Mouse (Mus musculus): ENCODE data around the gene S100a13.

Gene S100a13

DNA sequence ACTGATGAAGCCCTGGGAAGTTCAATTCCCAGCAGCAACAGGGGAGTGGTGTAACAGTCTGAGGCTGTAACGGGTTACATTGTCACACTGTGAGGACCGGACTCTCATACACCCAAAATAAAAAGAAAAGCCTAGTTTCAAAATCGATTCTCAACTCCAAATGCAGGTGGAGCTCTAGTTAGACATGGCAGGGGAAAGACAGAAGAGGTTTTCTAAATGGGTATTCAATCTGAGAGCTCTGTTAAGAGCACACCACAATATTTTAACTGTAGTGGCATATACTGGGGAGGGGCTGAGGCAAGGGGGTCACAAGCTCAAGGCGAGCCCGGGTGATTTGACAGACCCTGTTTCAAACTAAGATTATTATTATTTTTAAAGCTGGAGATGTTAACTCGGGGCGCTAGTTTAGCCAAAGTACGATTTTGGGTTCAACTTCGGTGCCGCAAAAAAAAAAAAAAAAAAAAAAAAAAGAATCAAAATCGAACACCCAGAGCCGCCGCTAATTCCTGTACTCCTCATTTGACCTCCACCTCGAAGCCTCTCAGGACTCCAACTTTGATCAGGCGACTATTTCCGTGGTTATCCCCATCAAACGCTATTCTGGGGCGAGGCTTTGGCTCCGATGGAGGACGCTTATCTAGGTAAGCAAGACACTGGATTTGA, 5.8 kb upstream of the S100a13 start:
- DNase-seq = no peak

DNA sequence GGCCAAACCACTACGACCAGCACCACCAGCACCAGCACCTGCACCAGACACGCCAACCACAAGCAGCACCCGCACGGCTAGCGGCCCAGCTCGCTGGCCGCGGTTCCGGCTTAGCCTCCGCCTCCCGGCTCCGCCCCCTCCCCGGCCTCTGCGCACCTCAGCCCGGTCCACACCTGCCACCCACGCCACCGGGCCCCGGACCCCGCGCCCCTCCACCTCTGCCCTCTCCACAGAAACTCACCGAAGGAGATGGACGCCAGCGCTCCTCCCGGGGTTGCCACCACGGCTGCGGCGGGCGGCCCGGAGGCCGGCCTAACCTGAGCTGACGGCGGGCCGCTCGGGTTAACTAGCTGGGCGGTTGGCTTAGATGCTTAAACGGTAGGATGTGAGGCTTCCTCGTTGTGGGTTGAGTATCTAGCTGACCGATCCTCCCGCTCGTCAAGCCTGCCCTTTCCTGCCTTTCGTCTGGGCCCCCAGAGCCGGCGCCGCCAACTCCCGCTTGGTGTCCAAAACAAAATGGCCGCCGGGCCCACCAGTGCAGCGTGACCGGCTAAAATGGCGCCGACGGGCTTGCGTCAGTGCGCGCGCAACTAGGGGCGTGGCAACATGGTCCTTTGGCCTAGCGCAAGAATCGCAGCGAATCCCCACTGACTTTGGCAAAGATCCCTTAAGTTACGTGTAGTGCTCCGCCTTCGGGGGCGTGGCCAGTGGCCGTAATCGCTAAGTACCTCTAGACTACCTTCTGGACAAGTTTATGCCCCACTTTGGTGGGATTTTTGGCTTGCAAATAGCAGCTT, 5.1 kb upstream of the S100a13 start, which contains the start of gene Chtop:
Gene Chtop, minus strand, starts transcription at position 549 of the 797 bp plus-strand sequence.
- peak; percentile 100 for DNase-seq

GRCm38 (mm10) chr3:90509747-90510123, 4.5 kb upstream of the S100a13 start:
- DNase-seq = no peak

DNA sequence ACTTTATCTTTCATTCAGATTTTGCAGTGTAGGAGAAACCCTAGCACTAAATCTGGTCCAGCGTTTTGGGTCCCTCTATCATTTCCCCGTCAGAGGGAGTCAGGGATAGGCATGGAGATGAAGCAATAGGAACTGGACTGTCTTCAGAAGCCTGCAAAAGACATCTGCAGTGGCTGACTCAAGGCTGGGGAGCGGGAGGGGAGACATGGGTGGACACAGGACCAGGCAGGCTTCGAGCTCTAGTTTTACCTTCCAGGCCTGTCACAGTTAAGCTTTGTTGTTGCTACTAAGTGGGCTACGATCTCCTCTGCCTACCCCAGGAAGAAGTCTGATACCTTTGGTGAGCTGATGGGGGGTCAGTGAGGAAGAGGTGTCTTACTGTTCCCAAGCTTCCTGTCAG, 2.0 kb upstream of the S100a13 start:
- no peak for DNase-seq

DNA sequence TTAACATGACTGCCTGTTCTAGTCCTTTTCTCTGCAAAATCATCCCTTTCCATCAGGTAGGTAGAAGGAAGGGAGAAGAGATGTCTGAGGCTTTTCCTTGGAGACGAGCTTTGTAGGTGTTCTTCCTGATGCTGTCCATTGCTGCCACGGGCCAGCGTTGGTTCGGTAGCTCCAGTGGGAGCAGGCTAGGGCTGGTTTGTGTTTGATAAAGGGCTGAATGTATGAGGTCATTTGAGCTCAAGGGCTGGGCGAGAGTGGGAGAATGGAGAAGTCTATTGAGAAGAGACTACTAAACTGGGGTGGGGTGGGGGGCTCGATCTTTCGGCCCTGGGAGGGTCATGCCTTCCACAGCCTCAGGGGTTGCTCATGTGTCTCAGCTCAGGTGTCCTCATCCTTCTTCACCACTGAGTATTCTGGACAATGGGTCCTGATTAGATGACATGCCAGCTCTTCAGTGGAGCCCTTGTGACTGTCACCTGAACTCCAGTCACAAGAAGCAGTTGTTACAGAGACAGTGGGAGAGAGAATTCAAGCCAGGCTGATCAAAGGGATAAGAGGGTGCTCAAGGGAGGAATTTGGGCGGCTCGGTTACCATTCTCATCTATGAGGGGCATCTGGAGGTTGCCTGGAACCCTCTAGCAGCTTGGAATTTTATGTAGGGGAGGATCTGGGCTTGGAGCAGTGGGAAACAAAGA, 1.1 kb upstream of the S100a13 start:
- no peak for DNase-seq

- DNase-seq = peak; percentile 77
Observed at GRCm38 (mm10) chr3:90514691-90515090, 456 bp downstream of the S100a13 start.

DNA sequence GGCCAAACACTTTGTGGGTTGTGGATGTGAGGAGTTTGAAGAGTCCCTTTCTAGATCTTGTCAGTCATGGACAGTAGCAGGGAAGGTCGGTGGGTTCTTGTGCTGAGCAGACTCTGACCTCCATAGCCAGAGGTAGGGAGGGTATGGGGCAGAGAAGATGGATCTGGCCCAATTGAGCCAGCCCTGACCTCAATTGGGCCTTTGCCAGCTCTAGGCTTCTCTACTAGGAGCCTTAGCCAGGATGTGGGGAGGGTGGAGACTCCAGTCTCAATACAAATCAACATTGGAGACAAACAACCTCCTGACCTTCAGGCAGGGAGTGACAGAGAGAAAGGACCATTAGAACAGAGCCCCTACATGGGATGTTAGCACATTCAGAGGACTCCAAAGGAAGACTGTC, 1.0 kb downstream of the S100a13 start:
- DNase-seq = peak; percentile 55

DNA sequence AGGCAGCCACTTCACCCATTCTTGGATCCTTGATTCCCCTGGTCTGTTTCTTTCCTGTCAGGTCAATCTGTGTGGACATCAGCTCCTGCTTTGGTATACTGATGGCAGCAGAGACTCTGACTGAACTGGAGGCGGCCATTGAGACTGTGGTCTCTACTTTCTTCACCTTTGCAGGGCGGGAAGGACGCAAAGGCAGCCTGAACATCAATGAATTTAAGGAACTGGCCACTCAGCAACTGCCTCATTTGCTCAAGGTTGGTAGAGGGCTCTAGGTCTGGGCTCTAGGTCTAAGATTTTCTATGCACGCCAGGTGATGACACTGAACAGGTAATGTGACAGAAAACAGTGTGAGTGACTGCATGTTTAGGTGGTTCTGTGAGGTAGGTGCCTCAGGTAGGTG, 1.6 kb downstream of the S100a13 start:
- no peak for DNase-seq

DNA sequence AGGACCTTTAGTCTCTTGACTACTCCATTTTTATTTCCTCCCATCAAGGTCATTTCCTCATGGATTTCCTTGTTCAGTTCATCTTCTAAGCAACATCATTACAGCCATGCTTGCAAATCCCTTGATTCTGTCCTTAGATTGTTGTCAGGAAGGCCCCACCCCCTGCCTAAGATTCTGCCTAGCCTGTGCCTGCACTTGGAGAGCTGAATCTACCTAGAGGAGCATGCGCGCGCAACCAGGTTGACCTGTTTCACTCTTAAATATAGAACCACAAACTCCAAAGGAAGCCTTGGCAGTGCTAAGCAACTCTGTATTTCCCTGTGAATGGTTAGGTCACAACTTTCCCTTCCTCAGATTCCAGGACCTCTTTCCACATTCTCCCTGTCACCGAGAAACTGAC, 3.5 kb downstream of the S100a13 start:
- DNase-seq = no peak

GRCm38 (mm10) chr3:90525421-90525820, 11.2 kb downstream of the S100a13 start:
- DNase-seq = peak; percentile 45

DNA sequence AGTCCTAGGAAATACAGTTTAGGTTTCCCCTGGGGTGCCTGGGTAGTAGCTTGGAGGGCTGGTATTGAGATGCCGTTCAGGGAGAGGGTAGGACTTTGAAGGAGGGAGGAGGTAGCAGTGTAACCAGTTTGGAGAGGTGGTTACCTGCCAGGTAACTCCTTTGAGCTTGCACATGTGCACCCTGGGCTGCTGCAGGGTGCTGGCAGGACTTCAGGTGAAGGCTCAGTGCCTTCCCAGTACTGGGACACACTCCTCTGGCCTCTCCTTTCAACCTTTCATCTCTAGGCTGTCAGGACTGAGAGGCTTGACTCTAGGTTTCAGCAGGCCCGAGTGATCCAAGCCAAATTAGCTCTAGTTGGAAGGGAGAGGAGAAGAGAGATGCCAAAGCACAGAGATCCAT, 11.8 kb downstream of the S100a13 start:
- DNase-seq = no peak

DNA sequence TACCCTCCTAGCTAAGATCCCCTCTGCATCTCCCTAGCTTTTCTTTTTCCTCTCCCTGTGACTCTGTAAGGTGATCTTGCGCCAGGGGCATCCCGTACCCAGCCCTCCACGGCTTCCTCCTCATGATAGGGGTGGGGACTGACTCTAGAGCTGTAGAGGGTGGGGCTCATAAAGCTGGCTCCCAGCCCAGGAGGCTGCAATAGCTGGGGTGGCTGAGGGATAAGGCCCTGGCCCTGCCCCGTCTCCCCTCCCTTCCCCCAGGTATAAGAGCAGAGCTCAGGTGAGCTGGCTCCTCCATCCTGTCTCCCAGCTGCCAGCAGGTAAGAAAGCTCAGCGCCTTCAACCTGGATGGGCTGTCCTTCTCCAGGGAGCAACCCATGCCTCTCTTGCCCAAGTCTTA, 12.3 kb downstream of the S100a13 start, which contains the start of gene S100a14:
Gene S100a14, plus strand, starts transcription at position 277 of the 400 bp plus-strand sequence.
- DNase-seq = no peak

DNA sequence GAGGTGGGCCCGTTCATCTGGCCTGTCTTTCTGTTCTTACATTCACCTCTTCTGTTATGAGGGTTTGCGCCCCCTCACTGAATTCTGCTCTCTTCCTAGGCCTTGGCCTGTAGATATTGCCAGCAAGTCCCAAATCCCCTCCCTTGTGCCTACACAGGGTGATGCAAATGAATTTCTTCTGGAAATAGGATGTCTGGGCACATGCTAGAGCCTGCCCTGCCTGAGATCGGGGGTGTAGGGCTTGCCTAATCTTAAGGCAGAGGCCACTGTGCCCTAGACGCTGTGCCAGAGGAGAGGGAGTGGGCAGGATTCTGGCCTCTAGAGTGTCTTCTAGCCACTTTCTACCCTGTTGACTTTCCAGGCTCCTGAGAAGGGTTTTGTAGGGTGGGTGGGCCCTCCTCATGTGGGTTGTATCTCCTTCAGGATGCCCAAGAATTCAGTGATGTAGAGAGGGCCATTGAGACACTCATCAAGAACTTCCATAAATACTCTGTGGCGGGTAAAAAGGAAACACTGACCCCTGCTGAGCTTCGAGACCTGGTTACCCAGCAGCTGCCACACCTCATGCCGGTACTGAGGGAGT, 13.1 kb downstream of the S100a13 start:
- no peak for DNase-seq

- no peak for DNase-seq
Observed at GRCm38 (mm10) chr3:90531713-90532112, 17.5 kb downstream of the S100a13 start.

DNA sequence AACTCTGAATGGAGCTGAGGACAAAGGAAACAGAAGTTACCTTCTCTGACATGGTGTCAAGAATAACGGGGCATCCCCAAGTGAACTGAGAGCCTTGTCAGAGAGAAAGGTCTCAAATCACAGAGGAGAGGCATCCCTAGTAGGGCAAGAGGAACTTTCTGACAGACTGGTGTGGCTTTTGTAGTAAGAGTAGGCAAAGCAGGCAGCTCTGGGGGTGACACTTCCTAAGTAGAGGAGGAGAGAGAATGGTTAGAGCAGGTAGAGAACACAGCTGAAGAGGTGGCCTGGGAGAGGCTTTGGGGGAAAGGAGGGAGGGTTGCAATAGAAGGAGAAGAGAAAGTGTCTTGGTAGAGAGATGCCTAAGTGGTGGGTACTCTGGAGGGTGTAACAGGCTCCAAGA, 21.2 kb downstream of the S100a13 start:
- DNase-seq = no peak

- DNase-seq = peak; percentile 87
Observed at GRCm38 (mm10) chr3:90537141-90537904, 23.1 kb downstream of the S100a13 start, which contains the start of gene S100a16. Gene S100a16, plus strand, starts transcription at chr3:90537254.

DNA sequence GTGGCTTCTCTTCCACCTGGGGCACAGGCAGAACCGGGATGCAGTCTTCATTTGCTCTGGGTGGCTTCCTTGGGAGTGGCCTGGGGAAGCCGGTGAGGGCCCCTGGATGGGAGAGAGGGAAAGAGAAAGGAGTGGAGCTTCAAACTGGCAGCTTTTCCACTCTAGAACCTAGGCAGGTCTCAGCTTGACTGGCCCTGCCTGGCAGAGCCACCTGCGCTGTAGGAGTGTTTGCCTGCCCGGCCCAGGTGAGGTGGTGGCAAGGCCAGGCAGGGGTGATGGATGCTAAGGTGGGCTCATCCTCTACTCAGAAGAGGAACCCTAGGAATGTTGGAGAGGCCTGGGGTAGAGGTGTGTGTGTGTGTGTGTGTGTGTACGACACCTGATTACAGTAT, 23.7 kb downstream of the S100a13 start:
- no peak for DNase-seq

DNA sequence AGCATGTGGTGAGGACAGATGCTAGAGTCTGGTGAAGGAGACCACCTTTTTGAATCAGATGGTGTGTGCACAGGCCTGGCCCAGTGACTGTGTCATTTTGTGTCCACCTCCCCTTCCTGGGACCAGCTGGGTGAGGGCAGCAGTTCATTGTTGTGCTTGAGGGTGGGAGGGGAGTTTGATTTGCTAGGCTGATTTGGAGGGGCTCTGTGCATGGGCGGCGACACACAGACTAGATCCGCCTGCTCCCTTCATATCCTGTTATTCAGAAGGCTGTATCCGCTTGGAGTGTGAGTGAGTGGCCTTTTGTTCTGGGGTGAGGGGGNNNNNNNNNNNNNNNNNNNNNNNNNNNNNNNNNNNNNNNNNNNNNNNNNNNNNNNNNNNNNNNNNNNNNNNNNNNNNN, 26.7 kb downstream of the S100a13 start:
- peak; percentile 45 for DNase-seq

DNA sequence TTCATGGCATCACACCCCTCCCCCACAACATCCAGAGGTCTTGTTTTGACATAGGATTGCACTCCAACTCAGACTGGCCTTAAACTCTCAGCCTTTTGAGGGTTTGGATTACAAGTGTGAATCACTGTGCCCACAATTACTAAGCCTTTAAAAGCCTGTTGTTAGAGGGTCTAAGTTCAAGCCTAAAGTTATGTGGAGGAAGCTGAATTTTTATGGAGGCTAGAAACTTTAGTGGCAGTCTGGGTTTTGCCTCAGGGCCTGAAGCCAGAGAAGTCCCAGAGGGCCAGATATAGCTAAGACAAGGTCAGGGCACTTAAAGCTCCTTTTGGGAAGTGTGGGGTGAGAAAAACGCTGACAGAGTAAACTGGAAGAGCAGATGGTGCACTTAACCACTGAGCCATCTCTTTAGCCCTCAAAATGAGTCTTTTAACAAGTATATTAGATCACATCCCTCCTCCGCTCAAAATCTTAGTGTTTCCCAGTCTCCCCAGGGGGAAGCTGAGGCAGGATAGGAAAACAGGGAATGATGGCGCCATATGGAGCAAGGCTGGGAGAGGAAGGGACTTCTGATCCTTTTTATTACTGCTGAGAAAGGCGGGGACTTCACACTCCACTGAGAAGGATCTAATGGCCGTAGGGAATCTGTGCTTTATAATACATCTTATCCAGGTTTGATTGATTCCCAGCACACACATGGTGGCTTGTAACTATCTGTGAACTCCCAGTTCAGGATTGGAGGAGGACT, 35.6 kb downstream of the S100a13 start:
- no peak for DNase-seq

GRCm38 (mm10) chr3:90550421-90550790, 36.2 kb downstream of the S100a13 start:
- DNase-seq = no peak

DNA sequence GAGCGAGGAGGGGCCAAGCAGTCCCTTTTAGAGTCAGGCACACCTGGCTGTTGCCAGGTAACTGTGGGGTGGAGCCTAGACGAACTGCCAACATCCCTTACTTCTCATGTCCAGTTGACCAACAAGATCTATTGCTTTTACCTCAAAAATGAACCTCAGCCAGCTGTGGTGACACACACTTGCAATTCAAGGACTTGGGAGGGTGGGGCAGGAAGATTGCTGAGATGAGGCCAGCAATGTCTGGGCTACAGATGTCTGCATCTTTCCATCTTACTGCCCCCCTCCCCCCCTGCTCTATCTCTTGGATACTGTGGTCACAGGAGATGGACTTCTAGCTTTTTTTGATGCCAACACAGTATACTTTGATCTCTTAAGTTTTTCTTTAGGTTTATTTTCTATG, 38.0 kb downstream of the S100a13 start:
- no peak for DNase-seq

GRCm38 (mm10) chr3:90555954-90556353, 41.7 kb downstream of the S100a13 start:
- no peak for DNase-seq

Measured in kidney, adult 18-20 months (tissue).